Mouse (Mus musculus) NIH3T3 (cell line): ENCODE data around the gene Speer4e.
"Not testable (repeated sequence)": the region's sequence is repeated elsewhere in the genome, so short reads cannot be mapped to it uniquely, and the experiment has no call there.

Experiments
- DNase-seq: peaks from one replicate; pipeline ENCODE4 v3.0.0-alpha.2; 2012; ENCODE audit warnings: low read depth

Gene Speer4e

GRCm38 (mm10) chr5:14938329-14938728, at the start of gene Speer4e:
Gene Speer4e (minus strand): TSS chr5:14938429.
- DNase-seq = not testable (repeated sequence)

GRCm38 (mm10) chr5:14986649-14987387, 48.6 kb upstream of the Speer4e start:
- not testable (repeated sequence) for DNase-seq

- not testable (repeated sequence) for DNase-seq
Observed at GRCm38 (mm10) chr5:14978835-14979234, 40.6 kb upstream of the Speer4e start, which contains the start of gene Gm10354. Gene Gm10354 (minus strand): TSS chr5:14978935.

GRCm38 (mm10) chr5:14977368-14977767, 39.1 kb upstream of the Speer4e start:
- not testable (repeated sequence) for DNase-seq

- not testable (repeated sequence) for DNase-seq
Observed at GRCm38 (mm10) chr5:14975294-14975693, 37.1 kb upstream of the Speer4e start.

- DNase-seq = not testable (repeated sequence)
Observed at GRCm38 (mm10) chr5:14972841-14973240, 34.6 kb upstream of the Speer4e start.

- DNase-seq = peak; percentile 42
Observed at GRCm38 (mm10) chr5:14963821-14964220, 25.6 kb upstream of the Speer4e start.

GRCm38 (mm10) chr5:14961502-14961901, 23.3 kb upstream of the Speer4e start:
- not testable (repeated sequence) for DNase-seq

GRCm38 (mm10) chr5:14955928-14956706, 17.9 kb upstream of the Speer4e start:
- DNase-seq = not testable (repeated sequence)

GRCm38 (mm10) chr5:14953587-14953986, 15.4 kb upstream of the Speer4e start:
- DNase-seq = not testable (repeated sequence)

GRCm38 (mm10) chr5:14952749-14953148, 14.5 kb upstream of the Speer4e start:
- not testable (repeated sequence) for DNase-seq

GRCm38 (mm10) chr5:14951822-14952221, 13.6 kb upstream of the Speer4e start:
- not testable (repeated sequence) for DNase-seq

GRCm38 (mm10) chr5:14947482-14948198, 9.4 kb upstream of the Speer4e start:
- not testable (repeated sequence) for DNase-seq

- not testable (repeated sequence) for DNase-seq
Observed at GRCm38 (mm10) chr5:14945524-14945923, 7.3 kb upstream of the Speer4e start.

- DNase-seq = not testable (repeated sequence)
Observed at GRCm38 (mm10) chr5:14941043-14941442, 2.8 kb upstream of the Speer4e start.

GRCm38 (mm10) chr5:14933721-14934120, 4.5 kb downstream of the Speer4e start:
- not testable (repeated sequence) for DNase-seq

- DNase-seq = peak; percentile 24
Observed at GRCm38 (mm10) chr5:14927047-14927446, 11.2 kb downstream of the Speer4e start.

GRCm38 (mm10) chr5:14914799-14915198, 23.4 kb downstream of the Speer4e start, which contains the start of gene Gm9758:
Gene Gm9758 (minus strand): TSS chr5:14914899.
- not testable (repeated sequence) for DNase-seq

- DNase-seq = not testable (repeated sequence)
Observed at GRCm38 (mm10) chr5:14914361-14914760, 23.9 kb downstream of the Speer4e start.

- not testable (repeated sequence) for DNase-seq
Observed at GRCm38 (mm10) chr5:14903539-14903938, 34.7 kb downstream of the Speer4e start.

- no peak for DNase-seq
Observed at GRCm38 (mm10) chr5:14892242-14892641, 46.0 kb downstream of the Speer4e start.

- not testable (repeated sequence) for DNase-seq
Observed at GRCm38 (mm10) chr5:14885291-14885690, 52.9 kb downstream of the Speer4e start.
